Mouse (Mus musculus): ENCODE data around the gene Pard3b. TPM values are rescaled to one million over a fixed set of nuclear protein-coding genes. Genes with fewer than 3 reads are reported as not detected.
A peak's percentile ranks its signal among the peaks of the same experiment; 100 is the strongest.

Gene Pard3b
- total RNA-seq, 2 experiments from 2014 or later = 11.4 to 15.0 TPM

- peak; percentile 49 to 52 for DNase-seq
- intact Hi-C loops (cut with DNase I) = no loop called here
Observed at GRCm38 (mm10) chr1:62664960-62665645, 1026.5 kb downstream of the Pard3b start.

- no peak for DNase-seq
- intact Hi-C loops (cut with DNase I) = no loop called here
Observed at GRCm38 (mm10) chr1:62665771-62666730, 1027.4 kb downstream of the Pard3b start.

GRCm38 (mm10) chr1:62666780-62667179 is 1028.2 kb downstream of the Pard3b start:
- intact Hi-C loops (cut with DNase I) = no loop called here

GRCm38 (mm10) chr1:62678611-62679344 is 1040.2 kb downstream of the Pard3b start:
- no peak for DNase-seq
- intact Hi-C loops (cut with DNase I) = no loop called here

More at GRCm38 (mm10) chr1:62666780-62667179, 1028.2 kb downstream of the Pard3b start:
- no peak for DNase-seq

GRCm38 (mm10) chr1:62679466-62679865 is 1040.8 kb downstream of the Pard3b start:
- intact Hi-C loops (cut with DNase I) = no loop called here
- DNase-seq = no peak

GRCm38 (mm10) chr1:62682456-62683385 is 1044.1 kb downstream of the Pard3b start:
- DNase-seq = peak in 1 of 2 experiments; percentile 32
- intact Hi-C loops (cut with DNase I) = no loop called here

- intact Hi-C loops (cut with DNase I) = no loop called here
- no peak for DNase-seq
Observed at GRCm38 (mm10) chr1:62683498-62683897, 1044.9 kb downstream of the Pard3b start.

GRCm38 (mm10) chr1:62687511-62687910 is 1048.9 kb downstream of the Pard3b start:
- intact Hi-C loops (cut with DNase I) = no loop called here
- DNase-seq = no peak

GRCm38 (mm10) chr1:62691175-62691574 is 1052.6 kb downstream of the Pard3b start:
- intact Hi-C loops (cut with DNase I) = no loop called here
- DNase-seq = no peak
